Mouse (Mus musculus): ENCODE measurements at regions not wholly inside any gene's neighbourhood (a gene's known extent, or its start where the extent isn't known, plus 50 kb on each side); places are given as distances from the start of the nearest gene placed in this dataset.

DNA sequence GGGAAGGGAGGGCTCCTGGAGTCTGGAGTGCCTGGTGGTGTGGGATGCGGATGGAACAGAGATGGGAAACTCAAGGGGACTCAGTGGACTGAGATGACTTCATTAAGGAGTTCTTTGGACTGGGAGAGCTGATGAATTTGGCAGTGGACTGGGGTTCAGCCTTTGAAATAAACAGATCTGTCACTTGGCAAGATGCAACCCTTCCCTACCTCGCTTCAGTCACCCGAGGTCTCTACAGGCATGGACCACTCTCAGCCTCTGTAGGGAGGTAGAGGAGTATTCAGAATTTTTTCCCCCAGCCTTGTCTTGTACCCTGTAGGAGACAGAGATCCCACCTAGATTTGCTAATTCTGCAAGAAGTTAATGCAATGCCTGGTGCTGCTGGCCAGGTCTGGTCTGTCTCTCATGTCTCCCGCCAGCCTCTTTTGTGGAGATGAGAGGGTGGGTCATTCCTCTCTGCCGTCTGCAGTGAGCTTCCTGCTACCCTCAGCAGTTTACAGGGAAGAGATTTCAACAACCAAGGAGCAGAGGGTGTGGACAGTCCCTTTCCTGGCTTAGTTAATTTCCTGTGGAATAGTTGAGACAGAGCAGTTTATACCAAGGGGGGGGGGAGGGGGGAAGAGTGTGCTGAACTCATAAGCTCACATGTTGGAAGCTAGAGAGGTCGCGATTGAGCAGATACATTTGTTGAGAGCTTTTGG is 261.0 kb downstream of the Rps24 start:
- Histone ChIP-seq H3K9ac (ENCODE audit: low read depth, low read length) (no peak overlapping the region), H3K27me3 (ENCODE audit: insufficient read depth, low read length) (no peaks in the 10 kb centered on the region), H3K4me1 (replicated peaks; ENCODE audit: insufficient read depth, low read length) (no peaks in the 10 kb centered on the region), H3K9me3 (replicated peaks; ENCODE audit: low read length) (no peaks in the 10 kb centered on the region), H3K36me3 (ENCODE audit: insufficient read depth, low read length) (no peaks in the 10 kb centered on the region), H3K27ac (peak overlapping the region; percentile 43), H3K4me3 (replicated peaks; ENCODE audit: low read depth, low read length) (no peak overlapping the region), H3K4me2 (ENCODE audit: low read length) (no peak overlapping the region)
- ATAC-seq (replicated peaks; ENCODE audit: low FRiP score, low read depth): no peak
- DNase-seq (ENCODE audit: low spot score): peak; percentile 73
- WGBS: 41% methylated on average over 7 of the region's 7 CpGs
- TF ChIP-seq CTCF (IDR thresholded peaks at IDR 0.05; ENCODE audit: low read depth): no peak

GRCm38 (mm10) chr14:24748497-24748862 is 261.6 kb downstream of the Rps24 start:
- H3K4me2 ChIP-seq (ENCODE audit: low read length): no peak overlapping the region
- no peak overlapping the region for H3K27ac ChIP-seq
- 85% methylated on average over 2 of the region's 2 CpGs for WGBS

DNA sequence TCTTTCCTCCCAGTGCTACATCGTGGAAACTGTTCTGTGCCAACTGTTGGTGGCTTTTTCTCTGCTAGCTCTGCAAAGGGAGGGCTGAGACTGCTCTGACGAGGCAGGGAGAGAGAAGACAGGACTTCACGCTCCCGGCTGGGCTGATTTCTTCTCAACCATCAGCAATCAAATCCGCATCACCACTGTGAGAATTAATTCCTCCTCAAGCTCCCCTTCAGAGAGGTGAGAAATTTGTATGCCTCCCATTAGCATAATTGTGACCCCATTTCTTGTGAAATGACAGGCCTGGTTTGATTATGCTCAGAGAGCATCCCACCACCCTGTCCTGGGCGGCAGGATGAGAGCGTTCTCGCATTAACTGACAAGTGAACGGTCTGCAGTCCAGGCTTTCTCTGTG is 262.4 kb downstream of the Rps24 start:
- no peak overlapping the region for H3K4me3 ChIP-seq (replicated peaks; ENCODE audit: low read depth, low read length)
- no peak overlapping the region for H3K4me2 ChIP-seq (ENCODE audit: low read length)
- no peak for DNase-seq (ENCODE audit: low spot score)
- H3K27ac ChIP-seq: no peak overlapping the region
- 85% methylated on average over 9 of the region's 9 CpGs for WGBS
- ATAC-seq (replicated peaks; ENCODE audit: low FRiP score, low read depth): no peak
- H3K9me3 ChIP-seq (replicated peaks; ENCODE audit: low read length): no peaks in the 10 kb centered on the region
- no peaks in the 10 kb centered on the region for H3K36me3 ChIP-seq (ENCODE audit: insufficient read depth, low read length)
- no peaks in the 10 kb centered on the region for H3K27me3 ChIP-seq (ENCODE audit: insufficient read depth, low read length)
- H3K4me1 ChIP-seq (replicated peaks; ENCODE audit: insufficient read depth, low read length): no peaks in the 10 kb centered on the region
- TF ChIP-seq CTCF (IDR thresholded peaks at IDR 0.05; ENCODE audit: low read depth): no peak
- H3K9ac ChIP-seq (ENCODE audit: low read depth, low read length): no peak overlapping the region

More at GRCm38 (mm10) chr14:24748497-24748862, 261.6 kb downstream of the Rps24 start:
- H3K9me3 ChIP-seq (replicated peaks; ENCODE audit: low read length): no peaks in the 10 kb centered on the region
- TF ChIP-seq CTCF (IDR thresholded peaks at IDR 0.05; ENCODE audit: low read depth): no peak
- no peak overlapping the region for H3K4me3 ChIP-seq (replicated peaks; ENCODE audit: low read depth, low read length)
- no peaks in the 10 kb centered on the region for H3K4me1 ChIP-seq (replicated peaks; ENCODE audit: insufficient read depth, low read length)
- no peaks in the 10 kb centered on the region for H3K27me3 ChIP-seq (ENCODE audit: insufficient read depth, low read length)
- DNase-seq (ENCODE audit: low spot score) (no peak), ATAC-seq (replicated peaks; ENCODE audit: low FRiP score, low read depth) (no peak)
- no peaks in the 10 kb centered on the region for H3K36me3 ChIP-seq (ENCODE audit: insufficient read depth, low read length)
- H3K9ac ChIP-seq (ENCODE audit: low read depth, low read length): no peak overlapping the region

- ATAC-seq (replicated peaks; ENCODE audit: low FRiP score, low read depth): no peak
- no peak overlapping the region for H3K4me3 ChIP-seq (replicated peaks; ENCODE audit: low read depth, low read length)
- H3K9me3 ChIP-seq (replicated peaks; ENCODE audit: low read length): no peaks in the 10 kb centered on the region
- TF ChIP-seq CTCF (IDR thresholded peaks at IDR 0.05; ENCODE audit: low read depth): no peak
- WGBS: 50% methylated on average over 8 of the region's 8 CpGs
- H3K4me2 ChIP-seq (ENCODE audit: low read length): no peak overlapping the region
- no peaks in the 10 kb centered on the region for H3K27me3 ChIP-seq (ENCODE audit: insufficient read depth, low read length)
- no peak overlapping the region for H3K9ac ChIP-seq (ENCODE audit: low read depth, low read length)
- DNase-seq (ENCODE audit: low spot score): peak; percentile 41
- no peaks in the 10 kb centered on the region for H3K4me1 ChIP-seq (replicated peaks; ENCODE audit: insufficient read depth, low read length)
- no peaks in the 10 kb centered on the region for H3K36me3 ChIP-seq (ENCODE audit: insufficient read depth, low read length)
- H3K27ac ChIP-seq: no peak overlapping the region
Observed at GRCm38 (mm10) chr14:24751227-24751626, 264.3 kb downstream of the Rps24 start.

- 59% methylated on average over 1 of the region's 1 CpGs for WGBS
- no peak overlapping the region for H3K4me2 ChIP-seq (ENCODE audit: low read length)
- TF ChIP-seq CTCF (IDR thresholded peaks at IDR 0.05; ENCODE audit: low read depth): no peak
Observed at GRCm38 (mm10) chr14:24754753-24755152, 267.8 kb downstream of the Rps24 start.

DNA sequence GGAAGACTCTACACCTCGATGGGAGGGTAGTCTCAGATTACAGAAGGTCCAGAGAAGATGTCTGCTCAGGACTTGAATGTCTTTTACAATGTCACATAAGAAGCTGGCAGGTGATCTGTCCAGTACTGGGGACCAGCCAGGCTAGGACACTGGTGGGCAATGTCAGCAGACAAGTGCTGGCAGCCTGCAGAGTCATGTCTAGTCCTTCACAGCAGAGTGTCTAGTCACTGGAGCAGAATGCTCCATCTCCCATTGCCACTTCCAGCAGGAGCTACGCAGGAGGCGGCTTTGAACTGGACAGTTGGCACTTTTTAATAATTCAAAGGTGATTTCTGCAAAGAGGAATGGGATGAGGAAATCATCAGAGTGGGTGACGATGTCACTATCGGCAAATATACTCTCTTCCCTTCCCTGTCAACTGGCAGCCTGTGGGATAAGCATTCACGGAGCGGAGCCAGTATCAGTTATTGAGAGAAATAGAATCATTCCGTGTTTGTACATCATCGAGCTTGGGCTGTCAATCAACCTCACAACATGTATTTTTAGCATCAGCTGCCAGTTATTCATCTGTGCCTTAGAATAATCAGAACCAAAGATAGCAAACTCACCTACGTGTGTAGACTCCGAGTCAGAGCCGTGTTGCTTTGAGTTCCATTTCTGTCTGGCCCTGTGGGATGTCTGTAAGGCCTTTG is 268.6 kb downstream of the Rps24 start:
- TF ChIP-seq CTCF (IDR thresholded peaks at IDR 0.05; ENCODE audit: low read depth): no peak
- DNase-seq (ENCODE audit: low spot score) (no peak), ATAC-seq (replicated peaks; ENCODE audit: low FRiP score, low read depth) (no peak)
- H3K36me3 ChIP-seq (ENCODE audit: insufficient read depth, low read length): no peaks in the 10 kb centered on the region
- no peak overlapping the region for H3K4me3 ChIP-seq (replicated peaks; ENCODE audit: low read depth, low read length)
- no peak overlapping the region for H3K9ac ChIP-seq (ENCODE audit: low read depth, low read length)
- no peaks in the 10 kb centered on the region for H3K27me3 ChIP-seq (ENCODE audit: insufficient read depth, low read length)
- H3K4me2 ChIP-seq (ENCODE audit: low read length): no peak overlapping the region
- no peak overlapping the region for H3K27ac ChIP-seq
- WGBS: 88% methylated on average over 12 of the region's 12 CpGs
- no peaks in the 10 kb centered on the region for H3K9me3 ChIP-seq (replicated peaks; ENCODE audit: low read length)
- no peaks in the 10 kb centered on the region for H3K4me1 ChIP-seq (replicated peaks; ENCODE audit: insufficient read depth, low read length)

More at GRCm38 (mm10) chr14:24754753-24755152, 267.8 kb downstream of the Rps24 start:
- H3K27ac ChIP-seq: no peak overlapping the region
- H3K9me3 ChIP-seq (replicated peaks; ENCODE audit: low read length): no peaks in the 10 kb centered on the region
- H3K36me3 ChIP-seq (ENCODE audit: insufficient read depth, low read length): no peaks in the 10 kb centered on the region
- H3K27me3 ChIP-seq (ENCODE audit: insufficient read depth, low read length): no peaks in the 10 kb centered on the region
- no peak overlapping the region for H3K9ac ChIP-seq (ENCODE audit: low read depth, low read length)
- no peak overlapping the region for H3K4me3 ChIP-seq (replicated peaks; ENCODE audit: low read depth, low read length)
- DNase-seq (ENCODE audit: low spot score) (no peak), ATAC-seq (replicated peaks; ENCODE audit: low FRiP score, low read depth) (no peak)
- H3K4me1 ChIP-seq (replicated peaks; ENCODE audit: insufficient read depth, low read length): no peaks in the 10 kb centered on the region
